Mouse (Mus musculus): Measurements from ENCODE around the gene Mtg1. TPM values are rescaled to one million over a fixed set of nuclear protein-coding genes. Genes with fewer than 3 reads are reported as not detected.

The Mtg1 gene
- polyA plus RNA-seq, 1 experiment: 18.2 TPM

GRCm38 (mm10) chr7:140104009-140104408 lies 33.4 kb upstream of the Mtg1 start:
- TF ChIP-seq POLR2A (IDR thresholded peaks at IDR 0.05; ENCODE audit: borderline replicate concordance, extremely low read depth, low read depth, low read length): no peak
- no peak for TF ChIP-seq CTCF (IDR thresholded peaks at IDR 0.05; ENCODE audit: insufficient read depth, low read length)
- Histone ChIP-seq H3K4me1 (ENCODE audit: control insufficient read depth, insufficient read depth, low read length) (no peaks in the 10 kb centered on the region), H3K4me3 (replicated peaks; ENCODE audit: extremely low read depth, low read depth, low read length) (no peak overlapping the region)
- DNase-seq: no peak
- WGBS: 73% methylated on average over 4 of the region's 4 CpGs

- WGBS: 55% methylated on average over 3 of the region's 3 CpGs
- no peak for DNase-seq
- Histone ChIP-seq H3K4me3 (replicated peaks; ENCODE audit: extremely low read depth, low read depth, low read length) (no peak overlapping the region), H3K4me1 (ENCODE audit: control insufficient read depth, insufficient read depth, low read length) (no peaks in the 10 kb centered on the region)
- TF ChIP-seq CTCF (IDR thresholded peaks at IDR 0.05; ENCODE audit: insufficient read depth, low read length): no peak
- TF ChIP-seq POLR2A (IDR thresholded peaks at IDR 0.05; ENCODE audit: borderline replicate concordance, extremely low read depth, low read depth, low read length): no peak
Observed at GRCm38 (mm10) chr7:140111943-140112342, 25.4 kb upstream of the Mtg1 start.

GRCm38 (mm10) chr7:140115583-140116328 lies 21.6 kb upstream of the Mtg1 start, which contains the start of gene Paox:
TSS of gene Paox (plus strand) at chr7:140115799.
- TF ChIP-seq CTCF (IDR thresholded peaks at IDR 0.05; ENCODE audit: insufficient read depth, low read length) (no peak), POLR2A (IDR thresholded peaks at IDR 0.05; ENCODE audit: borderline replicate concordance, extremely low read depth, low read depth, low read length) (no peak)
- Histone ChIP-seq H3K4me1 (ENCODE audit: control insufficient read depth, insufficient read depth, low read length) (no peaks in the 10 kb centered on the region), H3K4me3 (replicated peaks; ENCODE audit: extremely low read depth, low read depth, low read length) (peak within 1 kb of the TSS; percentile 85)
- WGBS: 2% methylated on average over 23 of the region's 23 CpGs
- DNase-seq: peak; percentile 51

GRCm38 (mm10) chr7:140116329-140117054 lies 20.9 kb upstream of the Mtg1 start, which contains the start of gene Echs1:
TSS of gene Echs1 (minus strand) at chr7:140116476.
- no peaks in the 10 kb centered on the region for H3K4me1 ChIP-seq (ENCODE audit: control insufficient read depth, insufficient read depth, low read length)
- TF ChIP-seq POLR2A (IDR thresholded peaks at IDR 0.05; ENCODE audit: borderline replicate concordance, extremely low read depth, low read depth, low read length): peak; percentile 83; the same call in 1 of the 2 replicates
- TF ChIP-seq CTCF (IDR thresholded peaks at IDR 0.05; ENCODE audit: insufficient read depth, low read length): no peak
- 4% methylated on average over 28 of the region's 28 CpGs for WGBS

GRCm38 (mm10) chr7:140120484-140120883 lies 16.9 kb upstream of the Mtg1 start:
- DNase-seq: no peak
- 86% methylated on average over 2 of the region's 2 CpGs for WGBS
- no peak for TF ChIP-seq CTCF (IDR thresholded peaks at IDR 0.05; ENCODE audit: insufficient read depth, low read length)
- no peak for TF ChIP-seq POLR2A (IDR thresholded peaks at IDR 0.05; ENCODE audit: borderline replicate concordance, extremely low read depth, low read depth, low read length)
- H3K4me3 ChIP-seq (replicated peaks; ENCODE audit: extremely low read depth, low read depth, low read length): no peak overlapping the region
- no peaks in the 10 kb centered on the region for H3K4me1 ChIP-seq (ENCODE audit: control insufficient read depth, insufficient read depth, low read length)

More at GRCm38 (mm10) chr7:140116329-140117054, 20.9 kb upstream of the Mtg1 start, which contains the start of gene Echs1:
- peak; percentile 90 for DNase-seq
- H3K4me3 ChIP-seq (replicated peaks; ENCODE audit: extremely low read depth, low read depth, low read length): peak within 1 kb of the TSS; percentile 85

GRCm38 (mm10) chr7:140121338-140121910 lies 15.9 kb upstream of the Mtg1 start:
- 65% methylated on average over 13 of the region's 13 CpGs for WGBS
- no peak for DNase-seq
- Histone ChIP-seq H3K4me1 (ENCODE audit: control insufficient read depth, insufficient read depth, low read length) (no peaks in the 10 kb centered on the region; the same call in 1 of the 2 replicates), H3K4me3 (replicated peaks; ENCODE audit: extremely low read depth, low read depth, low read length) (no peak overlapping the region)
- TF ChIP-seq CTCF (IDR thresholded peaks at IDR 0.05; ENCODE audit: insufficient read depth, low read length) (no peak), POLR2A (IDR thresholded peaks at IDR 0.05; ENCODE audit: borderline replicate concordance, extremely low read depth, low read depth, low read length) (no peak)

- Histone ChIP-seq H3K4me1 (ENCODE audit: control insufficient read depth, insufficient read depth, low read length) (peaks cover 4% of the 10 kb centered on the region), H3K4me3 (replicated peaks; ENCODE audit: extremely low read depth, low read depth, low read length) (no peak overlapping the region)
- DNase-seq: no peak
- no peak for TF ChIP-seq CTCF (IDR thresholded peaks at IDR 0.05; ENCODE audit: insufficient read depth, low read length)
- TF ChIP-seq POLR2A (IDR thresholded peaks at IDR 0.05; ENCODE audit: borderline replicate concordance, extremely low read depth, low read depth, low read length): no peak
- WGBS: 29% methylated on average over 4 of the region's 4 CpGs
Observed at GRCm38 (mm10) chr7:140122765-140123164, 14.6 kb upstream of the Mtg1 start.

GRCm38 (mm10) chr7:140124382-140124781 lies 13.0 kb upstream of the Mtg1 start:
- Histone ChIP-seq H3K4me1 (ENCODE audit: control insufficient read depth, insufficient read depth, low read length) (peaks cover 4% of the 10 kb centered on the region), H3K4me3 (replicated peaks; ENCODE audit: extremely low read depth, low read depth, low read length) (no peak overlapping the region)
- WGBS: 82% methylated on average over 1 of the region's 1 CpGs
- DNase-seq: no peak
- TF ChIP-seq POLR2A (IDR thresholded peaks at IDR 0.05; ENCODE audit: borderline replicate concordance, extremely low read depth, low read depth, low read length) (no peak), CTCF (IDR thresholded peaks at IDR 0.05; ENCODE audit: insufficient read depth, low read length) (no peak)

- TF ChIP-seq POLR2A (IDR thresholded peaks at IDR 0.05; ENCODE audit: borderline replicate concordance, extremely low read depth, low read depth, low read length) (peak; percentile 36; the same call in 1 of the 2 replicates), CTCF (IDR thresholded peaks at IDR 0.05; ENCODE audit: insufficient read depth, low read length) (no peak)
- under 1% methylated on average over 40 of the region's 40 CpGs for WGBS
Observed at GRCm38 (mm10) chr7:140125278-140126021, 11.9 kb upstream of the Mtg1 start.

More at GRCm38 (mm10) chr7:140125278-140126021, 11.9 kb upstream of the Mtg1 start:
- H3K4me3 ChIP-seq (replicated peaks; ENCODE audit: extremely low read depth, low read depth, low read length): peak overlapping the region; percentile 70
- peaks cover 4% of the 10 kb centered on the region for H3K4me1 ChIP-seq (ENCODE audit: control insufficient read depth, insufficient read depth, low read length)
- peak; percentile 91 for DNase-seq
